ENCODE assay signal across 8 mouse cellular contexts in genomic region chr8:83862439-83863268, GRCm38 (mm10). TPM values are rescaled to one million over a fixed set of nuclear protein-coding genes. Genes with fewer than 3 reads are reported as not detected.
DNase-seq lines count a peak whose midpoint lies in the region; ATAC-seq lines count a peak whose summit lies in the region.

No protein-coding gene starts in this region.

- no peaks in the 10 kb centered on the region for H3K9me3 ChIP-seq in hindbrain, embryonic 11.5 days (ENCODE audit: control insufficient read depth, low read length)

- 0 out of 2 replicates have a peak, but pooled peaks cover 5% of the 10 kb centered on the region for H3K27me3 ChIP-seq in hindbrain, embryonic 11.5 days (ENCODE audit: control insufficient read depth, insufficient read depth, low read length)

- H3K4me1 ChIP-seq in hindbrain, embryonic 11.5 days (replicated peaks; ENCODE audit: control insufficient read depth, insufficient read depth, low read length), result no peaks in the 10 kb centered on the region

- peak overlapping the region; percentile 11 for H3K4me2 ChIP-seq in hindbrain, embryonic 11.5 days (replicated peaks; ENCODE audit: low read depth, low read length)

- H3K36me3 ChIP-seq in hindbrain, embryonic 11.5 days (ENCODE audit: control insufficient read depth, insufficient read depth, low read length), result no peaks in the 10 kb centered on the region

- WGBS in hindbrain, embryonic 11.5 days, result 5% methylated on average over 24 of the region's 24 CpGs

- H3K4me3 ChIP-seq in hindbrain, embryonic 11.5 days (ENCODE audit: low read depth, low read length), result peak overlapping the region; percentile 3

- no peak for ATAC-seq in hindbrain, embryonic 11.5 days (ENCODE audit: low FRiP score)
- 0 out of 2 replicates have a peak, but pooled peaks have one; percentile 52 for ATAC-seq in megakaryocyte-erythroid progenitor cell, adult 5-6 weeks (replicated peaks; ENCODE audit: low FRiP score, low TSS enrichment, poor library complexity, severe bottlenecking)
- no peak for ATAC-seq in activated CD4-positive, CD25-positive, alpha-beta regulatory T cell, adult 4 months

- no peak overlapping the region for H3K27ac ChIP-seq in hindbrain, embryonic 11.5 days (ENCODE audit: low read depth, low read length)

- 0 out of 2 replicates have a peak overlapping the region, but pooled peaks have one; percentile 38 for H3K9ac ChIP-seq in hindbrain, embryonic 11.5 days (ENCODE audit: low read depth, low read length)

- DNase-seq in cerebellum, postnatal 10 days, result peak; percentile 39 to 43
- no peak for DNase-seq in cerebellum, adult 9-10 months
- DNase-seq in Muller cell, postnatal 12 days (ENCODE audit: inconsistent ontology term), result peak; percentile 27
- DNase-seq in hindbrain, embryonic 11.5 days (ENCODE audit: low spot score), result peak; percentile 46
- no peak for DNase-seq in frontal cortex, postnatal 14 days (ENCODE audit: low spot score in 2 of 2)
- DNase-seq in spleen, adult 18-20 months, result no peak

RNA-seq across cellular contexts. Expression of gene Adgrl1, which starts 37.3 kb away (rescaled TPM):
- 19.9 and 23.7 TPM in 2 replicates for polyA plus RNA-seq in hindbrain, embryonic 11.5 days (2014; fragmentation: Nextera tagmentation; extraction: Ambion mirVana)
- 25.2 and 28.8 TPM in 2 replicates for total RNA-seq in megakaryocyte-erythroid progenitor cell, adult 5-6 weeks (2014; fragmentation: Nextera tagmentation)
- total RNA-seq in megakaryocyte-erythroid progenitor cell, adult 5-6 weeks (2017), result 7.9 and 13.2 TPM in 2 replicates
- polyA plus RNA-seq in activated CD4-positive, CD25-positive, alpha-beta regulatory T cell, adult 4 months (2017; shearing (Covaris generic)), result 10 to 100 TPM in 1 of 2 experiments, 1 to 10 TPM in 1; 9.3 to 11.0 TPM

Comparison
In these comparisons a context has a peak if more than half of its experiments do, and no peak if none do; other contexts are left out.
1. DNase-seq: peak in cerebellum, postnatal 10 days (2 of 2), Muller cell, postnatal 12 days (single experiment) and hindbrain, embryonic 11.5 days (single experiment); none in cerebellum, adult 9-10 months (single experiment), frontal cortex, postnatal 14 days (0 of 2) and spleen, adult 18-20 months (0 of 2).